Mouse (Mus musculus): ENCODE data around the gene Cbx2. TPM values are rescaled to one million over a fixed set of nuclear protein-coding genes. Genes with fewer than 3 reads are reported as not detected.

Cbx2 gene
- total RNA-seq, 2 experiments from 2014 or later = 0.19 TPM; not detected in 1

GRCm38 (mm10) chr11:119054351-119055345 is 31.9 kb downstream of the Cbx2 start:
- ATAC-seq (replicated peaks; ENCODE audit: low FRiP score, poor library complexity, severe bottlenecking) = no peak

- ATAC-seq (replicated peaks; ENCODE audit: low FRiP score, poor library complexity, severe bottlenecking) = no peak
These were observed 32.9 kb downstream of the Cbx2 start for GRCm38 (mm10) chr11:119055571-119056131.

GRCm38 (mm10) chr11:119056301-119057211 is 33.8 kb downstream of the Cbx2 start:
- no peak for ATAC-seq (replicated peaks; ENCODE audit: low FRiP score, poor library complexity, severe bottlenecking)

- no peak for ATAC-seq (replicated peaks; ENCODE audit: low FRiP score, poor library complexity, severe bottlenecking)
These were observed 34.5 kb downstream of the Cbx2 start for GRCm38 (mm10) chr11:119057291-119057690.

GRCm38 (mm10) chr11:119058041-119058995 is 35.6 kb downstream of the Cbx2 start:
- no peak for ATAC-seq (replicated peaks; ENCODE audit: low FRiP score, poor library complexity, severe bottlenecking)

GRCm38 (mm10) chr11:119059256-119059655 is 36.5 kb downstream of the Cbx2 start:
- ATAC-seq (replicated peaks; ENCODE audit: low FRiP score, poor library complexity, severe bottlenecking) = no peak

GRCm38 (mm10) chr11:119066841-119067240 is 44.1 kb downstream of the Cbx2 start:
- no peak for ATAC-seq (replicated peaks; ENCODE audit: low FRiP score, poor library complexity, severe bottlenecking)

- no peak for ATAC-seq (replicated peaks; ENCODE audit: low FRiP score, poor library complexity, severe bottlenecking)
These were observed 49.5 kb downstream of the Cbx2 start for GRCm38 (mm10) chr11:119072239-119072638.

- ATAC-seq (replicated peaks; ENCODE audit: low FRiP score, poor library complexity, severe bottlenecking) = no peak
These were observed 50.2 kb downstream of the Cbx2 start for GRCm38 (mm10) chr11:119072986-119073385.

GRCm38 (mm10) chr11:119073876-119074433 is 51.2 kb downstream of the Cbx2 start:
- no peak for ATAC-seq (replicated peaks; ENCODE audit: low FRiP score, poor library complexity, severe bottlenecking)

GRCm38 (mm10) chr11:119075805-119076204 is 53.0 kb downstream of the Cbx2 start:
- no peak for ATAC-seq (replicated peaks; ENCODE audit: low FRiP score, poor library complexity, severe bottlenecking)

GRCm38 (mm10) chr11:119077755-119078154 is 55.0 kb downstream of the Cbx2 start:
- no peak for ATAC-seq (replicated peaks; ENCODE audit: low FRiP score, poor library complexity, severe bottlenecking)

- ATAC-seq (replicated peaks; ENCODE audit: low FRiP score, poor library complexity, severe bottlenecking) = no peak
These were observed 56.1 kb downstream of the Cbx2 start for GRCm38 (mm10) chr11:119078691-119079444.

- no peak for ATAC-seq (replicated peaks; ENCODE audit: low FRiP score, poor library complexity, severe bottlenecking)
These were observed 56.7 kb downstream of the Cbx2 start for GRCm38 (mm10) chr11:119079445-119079837.

GRCm38 (mm10) chr11:119080461-119081147 is 57.8 kb downstream of the Cbx2 start:
- ATAC-seq (replicated peaks; ENCODE audit: low FRiP score, poor library complexity, severe bottlenecking) = no peak
